Mouse (Mus musculus) C2C12 (cell line): ENCODE data around the gene Ltb.

ENCODE experiments used
- CEBPB ChIP-seq: IDR thresholded peaks from one replicate; pipeline ENCODE4 v1.6.1; 2011; ENCODE audit warnings: low read depth, mild to moderate bottlenecking, control low read depth, moderate library complexity
- CTCF ChIP-seq: IDR thresholded peaks from one replicate; pipeline ENCODE4 v1.5.1; 2011; ENCODE audit not compliant: control insufficient read depth, insufficient read depth, insufficient read length
- FOSL1 ChIP-seq: IDR thresholded peaks from one replicate; pipeline ENCODE4 v1.8.0; 2011; ENCODE audit warnings: mild to moderate bottlenecking, low read length; ENCODE audit not compliant: poor library complexity, insufficient read depth, severe bottlenecking
- MAX ChIP-seq: IDR thresholded peaks from one replicate; pipeline ENCODE4 v1.6.1; 2011; ENCODE audit warnings: mild to moderate bottlenecking, control low read depth
- MYOD1 ChIP-seq: IDR thresholded peaks from one replicate; pipeline ENCODE4 v1.6.1; 2011; ENCODE audit warnings: low read depth; ENCODE audit not compliant: control insufficient read depth, insufficient read length
- USF1 ChIP-seq: IDR thresholded peaks from one replicate; pipeline ENCODE4 v1.6.1; 2011; ENCODE audit warnings: low read depth, mild to moderate bottlenecking, control low read depth, moderate library complexity

DNA sequence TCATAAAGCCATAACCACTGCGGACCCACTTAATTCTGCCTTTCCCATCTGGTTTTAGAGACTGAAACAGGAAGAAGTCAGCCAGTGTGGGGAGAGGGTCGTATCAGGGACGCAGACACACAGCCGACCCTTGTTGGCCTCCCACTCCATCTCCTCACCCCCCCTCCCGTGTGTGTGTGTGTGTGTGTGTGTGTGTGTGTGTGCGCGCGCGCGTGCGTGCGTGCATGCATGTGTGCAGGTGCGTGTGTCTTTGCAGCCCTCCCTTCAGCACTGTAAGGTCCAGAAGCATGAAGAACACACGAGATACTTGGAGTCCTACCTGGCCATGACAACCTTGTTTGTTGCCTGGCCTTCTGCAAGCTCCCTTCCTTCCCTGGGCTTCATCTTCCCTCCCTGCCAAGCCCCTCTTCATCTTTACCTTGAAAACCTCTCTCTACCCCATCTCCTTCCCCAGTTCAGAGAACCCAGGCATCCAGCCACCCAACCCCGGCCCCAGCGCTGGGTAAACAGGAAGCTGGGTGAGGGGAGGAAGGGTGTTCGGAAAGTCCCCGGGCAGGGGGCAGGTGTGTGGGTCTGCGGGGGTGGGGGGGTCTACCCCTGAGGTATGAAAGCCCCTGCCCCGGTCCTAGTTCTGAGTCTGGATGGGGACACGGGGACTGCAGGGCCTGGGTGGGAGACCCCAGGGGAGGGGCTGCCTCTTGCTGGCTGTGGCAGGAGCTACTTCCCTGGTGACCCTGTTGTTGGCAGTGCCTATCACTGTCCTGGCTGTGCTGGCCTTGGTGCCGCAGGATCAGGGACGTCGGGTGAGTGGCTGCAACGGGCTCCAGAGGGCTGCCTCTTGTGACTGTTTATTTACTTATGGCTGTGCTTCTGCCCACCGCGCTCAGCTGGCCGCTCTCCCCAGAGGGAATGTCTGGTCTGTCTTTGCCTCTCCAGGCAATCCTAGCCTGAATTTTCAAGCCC lies at the start of gene Ltb:
- no peak for TF ChIP-seq CEBPB
- TF ChIP-seq CTCF, result no peak
- no peak for TF ChIP-seq MAX
- no peak for TF ChIP-seq USF1
- no peak for TF ChIP-seq MYOD1
- no peak for TF ChIP-seq FOSL1
